Mouse (Mus musculus) liver, postnatal 0 days (tissue): ENCODE data around the gene Anapc7.

ENCODE experiments used
- CTCF ChIP-seq: sonication (generic); IDR thresholded peaks from 2 replicates; pipeline ENCODE4 v1.5.1; 2016; ENCODE audit warnings: antibody characterized with exemption, low read depth
- EP300 ChIP-seq: IDR thresholded peaks from 2 replicates; pipeline ENCODE4 v1.6.1; 2016; ENCODE audit warnings: antibody characterized with exemption, low read depth, mild to moderate bottlenecking

DNA sequence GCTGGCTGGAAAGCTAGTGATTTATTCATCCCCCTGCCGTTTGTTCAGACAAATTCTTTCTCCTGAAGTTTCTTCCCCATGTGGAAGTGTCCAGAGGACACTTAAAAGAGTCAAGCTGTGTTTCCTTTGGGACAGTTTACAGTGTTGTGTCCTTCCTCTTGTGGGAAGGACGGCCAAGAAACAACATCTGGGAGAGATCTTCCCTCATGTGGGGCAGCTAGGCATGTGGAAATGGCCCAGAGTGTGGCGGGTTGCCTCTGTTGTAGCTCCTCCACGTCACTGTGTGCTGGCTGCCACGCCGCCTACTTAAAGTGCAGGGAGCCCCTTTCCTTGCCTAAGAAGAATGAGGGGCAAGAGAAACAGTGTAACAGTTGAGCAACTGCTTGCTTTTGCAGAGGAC lies 8.7 kb upstream of the Anapc7 start:
- TF ChIP-seq CTCF, result no peak
- TF ChIP-seq EP300, result no peak
